Mouse (Mus musculus): Measurements from ENCODE around the gene Polr2c. TPM values are rescaled to one million over a fixed set of nuclear protein-coding genes. Genes with fewer than 3 reads are reported as not detected.

Polr2c gene
- polyA plus RNA-seq, 1 experiment from 2014 or later: 161 TPM

- H3K27me3 ChIP-seq: no peaks in the 10 kb centered on the region; the same call in 1 of the 2 replicates
- H3K36me3 ChIP-seq: no peaks in the 10 kb centered on the region
- H3K9me3 ChIP-seq: no peaks in the 10 kb centered on the region
- 0 out of 2 replicates have a peak, but pooled peaks have one; percentile 20 for ATAC-seq (ENCODE audit: insufficient number of reproducible peaks, insufficient read depth, low FRiP score, low TSS enrichment, low read depth)
- H3K9ac ChIP-seq (replicated peaks): no peak overlapping the region
- peaks cover 3% of the 10 kb centered on the region; the same call in 1 of the 2 replicates for H3K4me1 ChIP-seq (replicated peaks)
- peak overlapping the region; percentile 13; the same call in 1 of the 2 replicates for H3K4me2 ChIP-seq
- 24% methylated on average over 14 of the region's 14 CpGs for WGBS
- no peak overlapping the region for H3K27ac ChIP-seq
- H3K4me3 ChIP-seq (replicated peaks): no peak overlapping the region
Measured at GRCm38 (mm10) chr8:94888383-94889036, 31.3 kb downstream of the Polr2c start.

- Histone ChIP-seq H3K9me3 (no peaks in the 10 kb centered on the region), H3K36me3 (no peaks in the 10 kb centered on the region), H3K4me2 (no peak overlapping the region), H3K27ac (no peak overlapping the region), H3K27me3 (no peaks in the 10 kb centered on the region; the same call in 1 of the 2 replicates), H3K4me3 (replicated peaks) (no peak overlapping the region), H3K9ac (replicated peaks) (no peak overlapping the region), H3K4me1 (replicated peaks) (peaks cover 13% of the 10 kb centered on the region)
- 14% methylated on average over 2 of the region's 2 CpGs for WGBS
- ATAC-seq (ENCODE audit: insufficient number of reproducible peaks, insufficient read depth, low FRiP score, low TSS enrichment, low read depth): no peak
Measured at GRCm38 (mm10) chr8:94892917-94893316, 35.7 kb downstream of the Polr2c start.

- peak overlapping the region; percentile 40 for H3K4me2 ChIP-seq
Measured at GRCm38 (mm10) chr8:94899262-94899661, 42.0 kb downstream of the Polr2c start.

GRCm38 (mm10) chr8:94900617-94901016, 43.4 kb downstream of the Polr2c start:
- peaks cover 57% of the 10 kb centered on the region for H3K4me1 ChIP-seq (replicated peaks)
- no peaks in the 10 kb centered on the region for H3K27me3 ChIP-seq
- no peak for ATAC-seq (ENCODE audit: insufficient number of reproducible peaks, insufficient read depth, low FRiP score, low TSS enrichment, low read depth)
- no peaks in the 10 kb centered on the region for H3K9me3 ChIP-seq
- peaks cover 36% of the 10 kb centered on the region for H3K36me3 ChIP-seq
- WGBS: 14% methylated on average over 6 of the region's 6 CpGs
- no peak overlapping the region for H3K4me3 ChIP-seq (replicated peaks)
- H3K4me2 ChIP-seq: no peak overlapping the region
- peak overlapping the region; percentile 31; the same call in 1 of the 2 replicates for H3K9ac ChIP-seq (replicated peaks)
- H3K27ac ChIP-seq: 0 out of 2 replicates have a peak overlapping the region, but pooled peaks have one; percentile 0

More at GRCm38 (mm10) chr8:94899262-94899661, 42.0 kb downstream of the Polr2c start:
- 0 out of 2 replicates have a peak overlapping the region, but pooled peaks have one; percentile 23 for H3K27ac ChIP-seq
- no peak overlapping the region for H3K4me3 ChIP-seq (replicated peaks)
- peaks cover 23% of the 10 kb centered on the region for H3K36me3 ChIP-seq
- no peak overlapping the region for H3K9ac ChIP-seq (replicated peaks)
- H3K4me1 ChIP-seq (replicated peaks): peaks cover 52% of the 10 kb centered on the region
- ATAC-seq (ENCODE audit: insufficient number of reproducible peaks, insufficient read depth, low FRiP score, low TSS enrichment, low read depth): no peak
- H3K9me3 ChIP-seq: no peaks in the 10 kb centered on the region
- WGBS: 21% methylated on average over 11 of the region's 11 CpGs
- H3K27me3 ChIP-seq: no peaks in the 10 kb centered on the region

- peaks cover 55% of the 10 kb centered on the region for H3K4me1 ChIP-seq (replicated peaks)
- no peaks in the 10 kb centered on the region for H3K9me3 ChIP-seq
- peak overlapping the region; percentile 31; the same call in 1 of the 2 replicates for H3K9ac ChIP-seq (replicated peaks)
- no peak for ATAC-seq (ENCODE audit: insufficient number of reproducible peaks, insufficient read depth, low FRiP score, low TSS enrichment, low read depth)
- H3K27ac ChIP-seq: no peak overlapping the region
- H3K27me3 ChIP-seq: no peaks in the 10 kb centered on the region
- H3K36me3 ChIP-seq: peaks cover 41% of the 10 kb centered on the region
- no peak overlapping the region for H3K4me2 ChIP-seq
- H3K4me3 ChIP-seq (replicated peaks): no peak overlapping the region
- 7% methylated on average over 5 of the region's 5 CpGs for WGBS
Measured at GRCm38 (mm10) chr8:94901031-94901430, 43.8 kb downstream of the Polr2c start.

- Histone ChIP-seq H3K4me3 (replicated peaks) (no peak overlapping the region), H3K27ac (peak overlapping the region; percentile 56), H3K9me3 (no peaks in the 10 kb centered on the region), H3K27me3 (no peaks in the 10 kb centered on the region), H3K4me1 (replicated peaks) (peaks cover 55% of the 10 kb centered on the region), H3K4me2 (no peak overlapping the region; the same call in 1 of the 2 replicates), H3K9ac (replicated peaks) (no peak overlapping the region), H3K36me3 (peaks cover 66% of the 10 kb centered on the region)
- WGBS: 5% methylated on average over 12 of the region's 12 CpGs
- peak; percentile 68 for ATAC-seq (ENCODE audit: insufficient number of reproducible peaks, insufficient read depth, low FRiP score, low TSS enrichment, low read depth)
Measured at GRCm38 (mm10) chr8:94903709-94904108, 46.5 kb downstream of the Polr2c start.

GRCm38 (mm10) chr8:94904450-94905175, 47.4 kb downstream of the Polr2c start:
- H3K36me3 ChIP-seq: peaks cover 74% of the 10 kb centered on the region
- no peak overlapping the region for H3K9ac ChIP-seq (replicated peaks)
- H3K27me3 ChIP-seq: no peaks in the 10 kb centered on the region
- no peaks in the 10 kb centered on the region for H3K9me3 ChIP-seq
- no peak overlapping the region for H3K4me3 ChIP-seq (replicated peaks)
- H3K4me1 ChIP-seq (replicated peaks): peaks cover 46% of the 10 kb centered on the region
- ATAC-seq (ENCODE audit: insufficient number of reproducible peaks, insufficient read depth, low FRiP score, low TSS enrichment, low read depth): no peak
- H3K4me2 ChIP-seq: no peak overlapping the region
- WGBS: 89% methylated on average over 12 of the region's 12 CpGs
- peak overlapping the region; percentile 56 for H3K27ac ChIP-seq

GRCm38 (mm10) chr8:94907591-94908300, 50.5 kb downstream of the Polr2c start:
- H3K27me3 ChIP-seq: peaks cover 2% of the 10 kb centered on the region
- no peak overlapping the region for H3K4me3 ChIP-seq (replicated peaks)
- 81% methylated on average over 18 of the region's 18 CpGs for WGBS
- H3K9me3 ChIP-seq: no peaks in the 10 kb centered on the region
- peaks cover 93% of the 10 kb centered on the region for H3K36me3 ChIP-seq
- ATAC-seq (ENCODE audit: insufficient number of reproducible peaks, insufficient read depth, low FRiP score, low TSS enrichment, low read depth): no peak
- no peak overlapping the region for H3K4me2 ChIP-seq
- H3K9ac ChIP-seq (replicated peaks): 0 out of 2 replicates have a peak overlapping the region, but pooled peaks have one; percentile 8
- H3K4me1 ChIP-seq (replicated peaks): peaks cover 42% of the 10 kb centered on the region
- peak overlapping the region; percentile 29; the same call in 1 of the 2 replicates for H3K27ac ChIP-seq

GRCm38 (mm10) chr8:94908847-94909246, 51.6 kb downstream of the Polr2c start:
- WGBS: 3% methylated on average over 4 of the region's 4 CpGs
- ATAC-seq (ENCODE audit: insufficient number of reproducible peaks, insufficient read depth, low FRiP score, low TSS enrichment, low read depth): no peak
- H3K4me1 ChIP-seq (replicated peaks): peaks cover 42% of the 10 kb centered on the region

GRCm38 (mm10) chr8:94913061-94913660, 55.9 kb downstream of the Polr2c start:
- no peak; the same call in 1 of the 2 replicates for ATAC-seq (ENCODE audit: insufficient number of reproducible peaks, insufficient read depth, low FRiP score, low TSS enrichment, low read depth)
- no peak overlapping the region for H3K27ac ChIP-seq
- H3K36me3 ChIP-seq: peaks cover 49% of the 10 kb centered on the region

More at GRCm38 (mm10) chr8:94908847-94909246, 51.6 kb downstream of the Polr2c start:
- Histone ChIP-seq H3K4me3 (replicated peaks) (no peak overlapping the region), H3K9me3 (no peaks in the 10 kb centered on the region), H3K9ac (replicated peaks) (no peak overlapping the region), H3K4me2 (no peak overlapping the region), H3K27ac (0 out of 2 replicates have a peak overlapping the region, but pooled peaks have one; percentile 29), H3K27me3 (peaks cover 12% of the 10 kb centered on the region), H3K36me3 (peaks cover 91% of the 10 kb centered on the region)

More at GRCm38 (mm10) chr8:94913061-94913660, 55.9 kb downstream of the Polr2c start:
- Histone ChIP-seq H3K9ac (replicated peaks) (peak overlapping the region; percentile 54), H3K27me3 (peaks cover 13% of the 10 kb centered on the region), H3K4me2 (peak overlapping the region; percentile 72), H3K4me1 (replicated peaks) (peaks cover 53% of the 10 kb centered on the region), H3K4me3 (replicated peaks) (peak overlapping the region; percentile 45), H3K9me3 (no peaks in the 10 kb centered on the region)
- 4% methylated on average over 77 of the region's 77 CpGs for WGBS
